Mouse (Mus musculus) stomach, postnatal 0 days (tissue): Measurements from ENCODE around the gene Col5a2. TPM values are rescaled to one million over a fixed set of nuclear protein-coding genes. Genes with fewer than 3 reads are reported as not detected.

Experiments
- ATAC-seq: fragments of 200-750 bp; cut with Nextera tagmentation; 2 replicates; pipeline ENCODE4 v1.8.0; 2017; ENCODE audit not compliant: low FRiP score, low TSS enrichment
- DNase-seq: peaks from one replicate; pipeline ENCODE4 v3.0.0-alpha.2; 2016; ENCODE audit warnings: low spot score
- H3K27ac ChIP-seq: fragments of 300-500 bp; sonication (generic); replicated peaks from 2 replicates; pipeline ENCODE4 v1.5.1; 2014; ENCODE audit warnings: mild to moderate bottlenecking, control low read depth
- H3K27me3 ChIP-seq: fragments of 300-500 bp; sonication (generic); 2 replicates; pipeline ENCODE4 v1.6.1; 2014; ENCODE audit warnings: low read length; ENCODE audit not compliant: control insufficient read depth, insufficient read depth
- H3K36me3 ChIP-seq: fragments of 300-500 bp; sonication (generic); 2 replicates; pipeline ENCODE4 v1.6.1; 2014; ENCODE audit warnings: low read length, mixed read lengths; ENCODE audit not compliant: control insufficient read depth, insufficient read depth
- H3K4me1 ChIP-seq: fragments of 300-500 bp; sonication (generic); replicated peaks from 2 replicates; pipeline ENCODE4 v1.6.1; 2014; ENCODE audit warnings: antibody characterized with exemption; ENCODE audit not compliant: control insufficient read depth, insufficient read depth
- H3K4me2 ChIP-seq: fragments of 300-500 bp; sonication (generic); replicated peaks from 2 replicates; pipeline ENCODE4 v1.6.1; 2014; ENCODE audit warnings: low read depth, mild to moderate bottlenecking, control low read depth, moderate library complexity
- H3K4me3 ChIP-seq: fragments of 300-500 bp; sonication (generic); 2 replicates; pipeline ENCODE4 v1.5.1; 2014; ENCODE audit warnings: low read depth, low read length, control low read depth
- H3K9ac ChIP-seq: fragments of 300-500 bp; sonication (generic); 2 replicates; pipeline ENCODE4 v1.6.1; 2014; ENCODE audit warnings: mild to moderate bottlenecking, low read length, control low read depth, mixed read lengths
- H3K9me3 ChIP-seq: fragments of 300-500 bp; sonication (generic); 2 replicates; pipeline ENCODE4 v1.6.1; 2016; ENCODE audit warnings: low read length; ENCODE audit not compliant: control insufficient read depth
- CTCF ChIP-seq: IDR thresholded peaks from 2 replicates; pipeline ENCODE4 v1.5.1; 2016; ENCODE audit warnings: antibody characterized with exemption, low read depth, mild to moderate bottlenecking, moderate library complexity
- EP300 ChIP-seq: optimal IDR thresholded peaks from 2 replicates; pipeline ENCODE3; 2016; ENCODE audit warnings: antibody characterized with exemption
- WGBS: fragments of 180-500 bp; shearing (Covaris S2); extraction: QIAGEN DNeasy Blood & Tissue Kit; methylation state at CpG from one replicate; pipeline ENCODE4 v1.1.7; 2014; 5-methylcytosine and 5-hydroxymethylcytosine counted together
- polyA plus RNA-seq: library from polyadenylated mRNA; unstranded; fragments of >200 nt; fragmentation: Nextera tagmentation; extraction: Ambion mirVana; gene quantifications from 2 replicates; pipeline ENCODE4 v1.2.1, GENCODE M21; 2015

The Col5a2 gene
- polyA plus RNA-seq, 1 experiment from 2014 or later, result 55.4 TPM

DNA sequence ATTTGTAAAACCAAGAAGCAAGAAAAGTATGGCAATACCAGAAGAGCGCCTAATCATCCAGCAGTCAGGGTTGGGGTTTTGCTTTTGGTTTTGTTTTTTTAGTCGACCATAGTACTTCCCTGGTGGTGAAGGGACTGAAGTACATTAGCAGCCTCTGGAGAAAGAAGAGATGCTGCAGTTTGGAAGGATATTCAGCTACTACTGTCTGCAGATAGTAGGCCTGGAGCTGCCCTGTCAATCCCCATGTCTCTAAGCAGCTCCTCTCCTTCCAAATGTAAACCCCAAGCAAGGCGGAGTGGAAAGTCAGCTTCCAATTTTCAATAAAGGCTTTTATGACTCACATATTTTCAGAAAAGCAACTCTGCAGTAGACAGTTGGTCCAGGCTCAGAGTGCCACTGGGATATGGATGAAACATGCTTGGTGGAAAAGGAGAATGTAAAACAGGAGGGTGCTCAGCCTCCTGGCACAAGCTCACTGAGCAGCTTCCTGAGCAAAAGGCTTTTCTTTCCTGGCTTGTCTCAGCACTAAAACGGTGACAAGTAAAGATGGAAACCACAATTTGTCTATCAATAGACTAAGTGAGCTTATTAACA, 10.9 kb downstream of the Col5a2 start:
- Histone ChIP-seq H3K4me3 (no peak overlapping the region), H3K27me3 (no peaks in the 10 kb centered on the region), H3K4me1 (no peaks in the 10 kb centered on the region), H3K9me3 (no peaks in the 10 kb centered on the region), H3K36me3 (no peaks in the 10 kb centered on the region), H3K4me2 (no peak overlapping the region), H3K27ac (no peak overlapping the region), H3K9ac (no peak overlapping the region)
- ATAC-seq (no peak), DNase-seq (no peak)
- no peak for TF ChIP-seq CTCF
- TF ChIP-seq EP300, result no peak
- WGBS, result 77% methylated on average over 4 of the region's 4 CpGs

DNA sequence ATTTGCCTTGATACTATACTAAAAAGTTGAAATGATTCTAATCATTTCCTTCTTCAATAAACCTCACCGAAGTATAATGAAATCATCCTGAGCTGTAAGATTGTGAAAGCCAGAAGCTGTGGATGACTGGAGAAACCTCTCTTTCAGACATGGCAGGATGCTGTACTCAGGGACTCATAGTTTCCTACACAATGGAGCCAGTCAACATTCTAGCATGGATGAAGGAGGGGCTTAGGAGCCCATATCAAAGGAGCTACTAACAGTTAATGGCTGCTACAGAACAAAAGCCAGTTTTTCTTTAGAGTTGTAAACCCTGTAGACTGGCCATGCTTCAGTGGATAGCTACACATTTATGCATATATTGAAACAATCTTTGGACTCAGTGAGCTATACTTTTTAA, 12.6 kb downstream of the Col5a2 start:
- Histone ChIP-seq H3K4me1 (no peaks in the 10 kb centered on the region), H3K27me3 (no peaks in the 10 kb centered on the region), H3K4me2 (no peak overlapping the region), H3K9me3 (no peaks in the 10 kb centered on the region), H3K27ac (no peak overlapping the region), H3K36me3 (no peaks in the 10 kb centered on the region), H3K4me3 (no peak overlapping the region), H3K9ac (no peak overlapping the region)
- WGBS, result 84% methylated on average over 1 of the region's 1 CpGs
- DNase-seq (no peak), ATAC-seq (no peak)
- TF ChIP-seq CTCF, result no peak

DNA sequence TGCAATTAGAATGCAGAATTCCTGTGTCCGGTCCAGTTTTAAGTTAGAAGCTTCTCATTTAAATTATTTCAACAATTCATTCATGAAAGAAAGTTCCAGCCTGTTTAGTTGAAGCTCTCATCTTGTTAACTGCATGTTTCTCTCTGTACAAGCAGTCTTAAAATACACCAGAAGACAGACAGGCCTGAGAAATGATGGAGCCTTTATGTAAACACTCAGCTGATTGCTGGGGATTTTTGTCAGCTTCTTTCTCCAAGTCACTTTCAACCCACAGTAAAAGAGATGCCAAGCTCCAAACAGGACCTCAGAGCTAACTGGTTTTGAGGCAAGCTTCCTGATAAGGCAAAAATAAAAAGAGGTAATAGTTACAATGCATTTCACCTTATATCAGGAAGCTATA, 14.8 kb downstream of the Col5a2 start:
- H3K27me3 ChIP-seq, result no peaks in the 10 kb centered on the region
- H3K9ac ChIP-seq, result no peak overlapping the region
- no peaks in the 10 kb centered on the region for H3K4me1 ChIP-seq
- H3K4me3 ChIP-seq, result no peak overlapping the region
- no peak overlapping the region for H3K27ac ChIP-seq
- no peaks in the 10 kb centered on the region for H3K36me3 ChIP-seq
- WGBS, result 66% methylated on average over 1 of the region's 1 CpGs
- ATAC-seq, result no peak
- no peak for DNase-seq
- H3K4me2 ChIP-seq, result no peak overlapping the region
- H3K9me3 ChIP-seq, result no peaks in the 10 kb centered on the region
- no peak for TF ChIP-seq EP300
- no peak for TF ChIP-seq CTCF

GRCm38 (mm10) chr1:45483001-45483400, 20.1 kb downstream of the Col5a2 start:
- H3K36me3 ChIP-seq, result no peaks in the 10 kb centered on the region
- H3K4me3 ChIP-seq, result no peak overlapping the region
- no peak for TF ChIP-seq EP300
- no peak for TF ChIP-seq CTCF
- H3K4me1 ChIP-seq, result no peaks in the 10 kb centered on the region
- no peaks in the 10 kb centered on the region for H3K9me3 ChIP-seq
- H3K27ac ChIP-seq, result no peak overlapping the region
- no peaks in the 10 kb centered on the region for H3K27me3 ChIP-seq
- no peak overlapping the region for H3K4me2 ChIP-seq
- DNase-seq (no peak), ATAC-seq (no peak)
- no peak overlapping the region for H3K9ac ChIP-seq
- 78% methylated on average over 4 of the region's 4 CpGs for WGBS

DNA sequence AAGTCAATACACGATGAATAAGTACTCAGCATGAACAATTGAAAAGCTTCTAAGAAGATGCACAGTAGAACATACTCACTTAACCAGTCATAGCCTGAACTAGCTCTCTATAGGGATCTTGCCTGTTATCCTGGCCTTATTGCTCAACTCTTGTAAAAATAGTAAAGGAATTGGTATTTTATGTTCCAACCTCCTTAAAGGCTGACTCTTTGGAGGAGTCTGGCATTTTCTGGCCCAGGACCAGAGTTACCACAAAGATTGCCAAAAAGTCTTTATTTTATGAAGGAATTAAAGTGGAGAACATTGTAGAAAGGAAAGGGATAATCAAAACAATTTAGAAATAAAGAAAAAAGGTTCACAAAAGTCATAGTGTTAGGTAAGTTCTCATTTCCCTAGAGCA, 21.2 kb downstream of the Col5a2 start:
- no peaks in the 10 kb centered on the region for H3K27me3 ChIP-seq
- no peak overlapping the region for H3K4me2 ChIP-seq
- ATAC-seq, result no peak
- no peaks in the 10 kb centered on the region for H3K9me3 ChIP-seq
- TF ChIP-seq EP300, result no peak
- TF ChIP-seq CTCF, result no peak
- H3K27ac ChIP-seq, result no peak overlapping the region
- no peak for DNase-seq
- 73% methylated on average over 1 of the region's 1 CpGs for WGBS
- H3K9ac ChIP-seq, result no peak overlapping the region
- no peaks in the 10 kb centered on the region for H3K4me1 ChIP-seq
- no peaks in the 10 kb centered on the region for H3K36me3 ChIP-seq
- H3K4me3 ChIP-seq, result no peak overlapping the region

- Histone ChIP-seq H3K4me2 (no peak overlapping the region), H3K9ac (no peak overlapping the region), H3K4me1 (no peaks in the 10 kb centered on the region), H3K27me3 (no peaks in the 10 kb centered on the region), H3K9me3 (no peaks in the 10 kb centered on the region), H3K36me3 (no peaks in the 10 kb centered on the region), H3K4me3 (no peak overlapping the region), H3K27ac (no peak overlapping the region)
- DNase-seq, result no peak
- ATAC-seq, result no peak
- TF ChIP-seq EP300 (no peak), CTCF (no peak)
These were observed 24.0 kb downstream of the Col5a2 start for GRCm38 (mm10) chr1:45479087-45479486.
